Mouse (Mus musculus) left cerebral cortex, postnatal 4 days (tissue): ENCODE measurements around the gene Scn4b. TPM values are rescaled to one million over a fixed set of nuclear protein-coding genes. Genes with fewer than 3 reads are reported as not detected.

Experiments used
- DNase-seq: peaks from one replicate; pipeline ENCODE4 v3.0.0-alpha.2; 2022
- intact Hi-C: fragments of 180-260 bp; cut with DNase I; formaldehyde crosslinking; loops from one replicate; pipeline ENCODE4 v1.15.1; 2025
- total RNA-seq, 2 experiments: library from RNA; stranded (reverse); gene quantifications; 2 replicates each; pipeline ENCODE4 v1.2.3; 2021

The Scn4b gene
- total RNA-seq, 2 experiments from 2014 or later = 0.70 to 0.89 TPM

- intact Hi-C loops = no loop called here
- DNase-seq = peak; percentile 24
These were observed 45.1 kb downstream of the Scn4b start for GRCm38 (mm10) chr9:45183266-45183665.

- intact Hi-C loops = no loop called here
- peak; percentile 19 for DNase-seq
These were observed 47.1 kb downstream of the Scn4b start for GRCm38 (mm10) chr9:45185250-45185649.

- intact Hi-C loops = no loop called here
These were observed 50.7 kb downstream of the Scn4b start for GRCm38 (mm10) chr9:45188570-45189563.

GRCm38 (mm10) chr9:45189661-45190174 lies 51.5 kb downstream of the Scn4b start:
- intact Hi-C loops = no loop called here
- DNase-seq = no peak

More at GRCm38 (mm10) chr9:45188570-45189563, 50.7 kb downstream of the Scn4b start:
- no peak for DNase-seq

GRCm38 (mm10) chr9:45195468-45195867 lies 57.3 kb downstream of the Scn4b start:
- intact Hi-C loops = no loop called here
- DNase-seq = no peak

- intact Hi-C loops = no loop called here
- DNase-seq = no peak
These were observed 58.1 kb downstream of the Scn4b start for GRCm38 (mm10) chr9:45196125-45196830.

- DNase-seq = no peak
- intact Hi-C loops = no loop called here
These were observed 59.4 kb downstream of the Scn4b start for GRCm38 (mm10) chr9:45197549-45197948.

- intact Hi-C loops = no loop called here
- DNase-seq = no peak
These were observed 63.2 kb downstream of the Scn4b start for GRCm38 (mm10) chr9:45201319-45201947.

- intact Hi-C loops = no loop called here
- DNase-seq = no peak
These were observed 64.0 kb downstream of the Scn4b start for GRCm38 (mm10) chr9:45202021-45202798.

Other genes starting within 250 kb of the Scn4b start
- gene Atp5l, start 217.7 kb upstream of the Scn4b start, total RNA-seq = 100 to 1,000 TPM; 325 to 329 TPM
- 100 to 1,000 TPM in 1 of 2 experiments, 10 to 100 TPM in 1; 95.1 to 104 TPM for gene Ube4a, start 172.8 kb upstream of the Scn4b start, total RNA-seq
- gene Cd3g, start 158.0 kb upstream of the Scn4b start, total RNA-seq = not detected
- not detected for gene Cd3d, start 156.6 kb upstream of the Scn4b start, total RNA-seq
- gene Cd3e, start 128.8 kb upstream of the Scn4b start, total RNA-seq = not detected
- 1 to 10 TPM; 1.3 to 1.5 TPM for gene Mpzl2, start 98.6 kb upstream of the Scn4b start, total RNA-seq
- gene Mpzl3, start 83.2 kb upstream of the Scn4b start, total RNA-seq = 1 to 10 TPM; 1.7 to 2.1 TPM
- under 1 TPM in 1 of 2 experiments, not detected in 1; 0.18 TPM for gene Jaml, start 59.2 kb upstream of the Scn4b start, total RNA-seq
- 10 to 100 TPM; 17.9 to 19.4 TPM for gene Scn2b, start 20.6 kb upstream of the Scn4b start, total RNA-seq
- not detected for gene BC049352, start 43.6 kb downstream of the Scn4b start, total RNA-seq
- not detected for gene Tmprss4, start 65.7 kb downstream of the Scn4b start, total RNA-seq
- gene Il10ra, start 130.8 kb downstream of the Scn4b start, total RNA-seq = under 1 TPM; 0.87 to 0.90 TPM
- not detected for gene Tmprss13, start 180.7 kb downstream of the Scn4b start, total RNA-seq
- gene Fxyd6, start 231.8 kb downstream of the Scn4b start, total RNA-seq = 100 to 1,000 TPM; 368 to 407 TPM